Mouse (Mus musculus): Measurements from ENCODE around the gene N4bp1. TPM values are rescaled to one million over a fixed set of nuclear protein-coding genes. Genes with fewer than 3 reads are reported as not detected.

N4bp1 gene
- total RNA-seq, 4 experiments from 2014 or later = 38.7 to 43.9 (median 41.0) TPM

- no peak for DNase-seq (ENCODE audit: low spot score in 2 of 2)
Observed at GRCm38 (mm10) chr8:86897726-86898419, 12.8 kb upstream of the N4bp1 start.

GRCm38 (mm10) chr8:86895390-86895789 lies 10.3 kb upstream of the N4bp1 start:
- DNase-seq (ENCODE audit: low spot score in 2 of 2) = no peak

- DNase-seq (ENCODE audit: low spot score in 2 of 2) = no peak
Observed at GRCm38 (mm10) chr8:86894194-86894761, 9.2 kb upstream of the N4bp1 start.

GRCm38 (mm10) chr8:86893554-86893953 lies 8.5 kb upstream of the N4bp1 start:
- DNase-seq (ENCODE audit: low spot score in 2 of 2) = no peak

- DNase-seq (ENCODE audit: low spot score in 2 of 2) = no peak
Observed at GRCm38 (mm10) chr8:86891533-86891932, 6.5 kb upstream of the N4bp1 start.

- no peak for DNase-seq (ENCODE audit: low spot score in 2 of 2)
Observed at GRCm38 (mm10) chr8:86888058-86888939, 3.2 kb upstream of the N4bp1 start.

GRCm38 (mm10) chr8:86884067-86884466 lies 991 bp downstream of the N4bp1 start:
- peak in 1 of 2 experiments; percentile 27 for DNase-seq (ENCODE audit: low spot score in 2 of 2)

GRCm38 (mm10) chr8:86882568-86883478 lies 2.2 kb downstream of the N4bp1 start:
- DNase-seq (ENCODE audit: low spot score in 2 of 2) = no peak

GRCm38 (mm10) chr8:86881951-86882350 lies 3.1 kb downstream of the N4bp1 start:
- DNase-seq (ENCODE audit: low spot score in 2 of 2) = no peak

- DNase-seq (ENCODE audit: low spot score in 2 of 2) = no peak
Observed at GRCm38 (mm10) chr8:86881068-86881609, 3.9 kb downstream of the N4bp1 start.

- DNase-seq (ENCODE audit: low spot score in 2 of 2) = no peak
Observed at GRCm38 (mm10) chr8:86876831-86877230, 8.2 kb downstream of the N4bp1 start.

GRCm38 (mm10) chr8:86874055-86874454 lies 11.0 kb downstream of the N4bp1 start:
- no peak for DNase-seq (ENCODE audit: low spot score in 2 of 2)

- DNase-seq (ENCODE audit: low spot score in 2 of 2) = no peak
Observed at GRCm38 (mm10) chr8:86873151-86873550, 11.9 kb downstream of the N4bp1 start.

GRCm38 (mm10) chr8:86872097-86872815 lies 12.8 kb downstream of the N4bp1 start:
- DNase-seq (ENCODE audit: low spot score in 2 of 2) = no peak

GRCm38 (mm10) chr8:86871421-86871820 lies 13.6 kb downstream of the N4bp1 start:
- no peak for DNase-seq (ENCODE audit: low spot score in 2 of 2)

GRCm38 (mm10) chr8:86870771-86871170 lies 14.3 kb downstream of the N4bp1 start:
- DNase-seq (ENCODE audit: low spot score in 2 of 2) = no peak

- no peak for DNase-seq (ENCODE audit: low spot score in 2 of 2)
Observed at GRCm38 (mm10) chr8:86868041-86868440, 17.0 kb downstream of the N4bp1 start.

GRCm38 (mm10) chr8:86864764-86865163 lies 20.3 kb downstream of the N4bp1 start:
- no peak for DNase-seq (ENCODE audit: low spot score in 2 of 2)

- DNase-seq (ENCODE audit: low spot score in 2 of 2) = no peak
Observed at GRCm38 (mm10) chr8:86862837-86863236, 22.2 kb downstream of the N4bp1 start.

GRCm38 (mm10) chr8:86862155-86862816 lies 22.8 kb downstream of the N4bp1 start:
- no peak for DNase-seq (ENCODE audit: low spot score in 2 of 2)

All from left cerebral cortex, adult 8-10 months (tissue).